Mouse (Mus musculus): ENCODE measurements around the gene Abca6. TPM values are rescaled to one million over a fixed set of nuclear protein-coding genes. Genes with fewer than 3 reads are reported as not detected.

The Abca6 gene
- polyA plus RNA-seq, 1 experiment from 2014 or later, result 6.3 TPM

GRCm38 (mm10) chr11:110267232-110267631 is 15.7 kb upstream of the Abca6 start:
- no peak for ATAC-seq (ENCODE audit: insufficient read depth)

DNA sequence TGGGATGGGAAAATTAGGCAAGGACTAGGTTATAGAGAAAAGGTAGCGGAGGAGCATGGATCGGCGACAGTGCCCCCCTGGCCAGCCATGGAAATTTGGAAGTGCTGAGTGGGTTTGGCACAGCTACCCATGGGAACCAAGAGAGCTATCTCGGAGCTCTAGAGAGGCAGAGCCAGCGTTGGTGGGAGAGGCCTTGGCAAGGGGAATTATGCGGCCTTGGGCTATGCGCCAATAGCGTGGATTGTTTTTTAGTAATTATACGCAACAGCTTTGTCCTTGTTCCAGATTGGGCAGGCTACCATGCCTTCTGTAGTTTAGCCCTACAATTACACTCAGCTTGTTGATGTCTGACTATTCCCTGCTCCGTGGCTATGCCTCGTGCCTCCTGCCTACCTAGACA is 15.2 kb upstream of the Abca6 start:
- Histone ChIP-seq H3K36me3 (replicated peaks) (no peaks in the 10 kb centered on the region), H3K4me2 (no peak overlapping the region), H3K27me3 (no peaks in the 10 kb centered on the region), H3K4me1 (replicated peaks) (peaks cover 3% of the 10 kb centered on the region; the same call in 1 of the 2 replicates), H3K9me3 (replicated peaks) (no peaks in the 10 kb centered on the region), H3K27ac (replicated peaks) (no peak overlapping the region), H3K4me3 (replicated peaks) (no peak overlapping the region), H3K9ac (no peak overlapping the region)
- 80% methylated on average over 11 of the region's 11 CpGs for WGBS (ENCODE audit: insufficient replicate concordance)
- ATAC-seq (ENCODE audit: insufficient read depth), result no peak

More at GRCm38 (mm10) chr11:110267232-110267631, 15.7 kb upstream of the Abca6 start:
- Histone ChIP-seq H3K27ac (replicated peaks) (no peak overlapping the region), H3K9me3 (replicated peaks) (no peaks in the 10 kb centered on the region), H3K4me1 (replicated peaks) (peaks cover 3% of the 10 kb centered on the region; the same call in 1 of the 2 replicates), H3K4me3 (replicated peaks) (no peak overlapping the region), H3K4me2 (no peak overlapping the region), H3K9ac (no peak overlapping the region), H3K27me3 (no peaks in the 10 kb centered on the region), H3K36me3 (replicated peaks) (no peaks in the 10 kb centered on the region)
- WGBS (ENCODE audit: insufficient replicate concordance), result 46% methylated on average over 6 of the region's 6 CpGs

GRCm38 (mm10) chr11:110261867-110262266 is 10.3 kb upstream of the Abca6 start:
- Histone ChIP-seq H3K27me3 (no peaks in the 10 kb centered on the region), H3K4me2 (no peak overlapping the region), H3K27ac (replicated peaks) (no peak overlapping the region), H3K9me3 (replicated peaks) (no peaks in the 10 kb centered on the region), H3K36me3 (replicated peaks) (no peaks in the 10 kb centered on the region), H3K4me3 (replicated peaks) (no peak overlapping the region), H3K4me1 (replicated peaks) (no peaks in the 10 kb centered on the region), H3K9ac (no peak overlapping the region)
- WGBS (ENCODE audit: insufficient replicate concordance), result 59% methylated on average over 3 of the region's 3 CpGs
- ATAC-seq (ENCODE audit: insufficient read depth), result no peak

- no peaks in the 10 kb centered on the region for H3K4me1 ChIP-seq (replicated peaks)
- H3K27ac ChIP-seq (replicated peaks), result no peak overlapping the region
- H3K36me3 ChIP-seq (replicated peaks), result no peaks in the 10 kb centered on the region
- H3K4me2 ChIP-seq, result no peak overlapping the region
- no peak for ATAC-seq (ENCODE audit: insufficient read depth)
- WGBS (ENCODE audit: insufficient replicate concordance), result 35% methylated on average over 4 of the region's 4 CpGs
- no peaks in the 10 kb centered on the region for H3K9me3 ChIP-seq (replicated peaks)
- no peak overlapping the region for H3K4me3 ChIP-seq (replicated peaks)
- no peak overlapping the region for H3K9ac ChIP-seq
- H3K27me3 ChIP-seq, result no peaks in the 10 kb centered on the region
Measured at GRCm38 (mm10) chr11:110257911-110258310, 6.3 kb upstream of the Abca6 start.

DNA sequence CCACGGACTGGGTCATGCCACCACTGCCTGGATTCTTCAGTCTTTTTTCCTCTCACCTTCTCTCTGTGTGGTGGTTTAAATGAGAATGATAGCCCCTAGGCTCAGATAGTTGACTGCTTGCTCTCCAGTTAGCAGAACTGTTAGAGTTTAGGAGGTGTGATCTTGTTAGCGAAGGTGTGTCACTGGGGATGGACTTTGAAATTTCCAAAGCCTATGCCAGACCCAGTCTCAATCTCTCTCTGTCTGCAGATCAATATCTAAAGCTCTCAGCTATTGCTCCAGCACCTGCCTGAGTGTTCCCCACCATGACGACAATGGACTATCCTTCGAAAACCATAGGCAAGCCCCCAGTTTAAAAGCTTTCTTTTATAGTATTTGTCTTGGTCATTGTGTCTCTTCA is 5.5 kb upstream of the Abca6 start:
- H3K4me2 ChIP-seq, result no peak overlapping the region
- no peak overlapping the region for H3K27ac ChIP-seq (replicated peaks)
- H3K27me3 ChIP-seq, result no peaks in the 10 kb centered on the region
- no peak for ATAC-seq (ENCODE audit: insufficient read depth)
- H3K9ac ChIP-seq, result no peak overlapping the region
- no peaks in the 10 kb centered on the region for H3K9me3 ChIP-seq (replicated peaks)
- 67% methylated on average over 4 of the region's 4 CpGs for WGBS (ENCODE audit: insufficient replicate concordance)
- H3K36me3 ChIP-seq (replicated peaks), result no peaks in the 10 kb centered on the region
- no peak overlapping the region for H3K4me3 ChIP-seq (replicated peaks)
- no peaks in the 10 kb centered on the region for H3K4me1 ChIP-seq (replicated peaks)

- no peak overlapping the region for H3K4me2 ChIP-seq
- no peak overlapping the region for H3K27ac ChIP-seq (replicated peaks)
- H3K27me3 ChIP-seq, result no peaks in the 10 kb centered on the region
- WGBS (ENCODE audit: insufficient replicate concordance), result 53% methylated on average over 3 of the region's 3 CpGs
- H3K4me1 ChIP-seq (replicated peaks), result no peaks in the 10 kb centered on the region
- H3K4me3 ChIP-seq (replicated peaks), result no peak overlapping the region
- peak; percentile 60 for ATAC-seq (ENCODE audit: insufficient read depth)
- H3K36me3 ChIP-seq (replicated peaks), result no peaks in the 10 kb centered on the region
- H3K9ac ChIP-seq, result no peak overlapping the region
- no peaks in the 10 kb centered on the region for H3K9me3 ChIP-seq (replicated peaks)
Measured at GRCm38 (mm10) chr11:110252256-110252655, 680 bp upstream of the Abca6 start.

DNA sequence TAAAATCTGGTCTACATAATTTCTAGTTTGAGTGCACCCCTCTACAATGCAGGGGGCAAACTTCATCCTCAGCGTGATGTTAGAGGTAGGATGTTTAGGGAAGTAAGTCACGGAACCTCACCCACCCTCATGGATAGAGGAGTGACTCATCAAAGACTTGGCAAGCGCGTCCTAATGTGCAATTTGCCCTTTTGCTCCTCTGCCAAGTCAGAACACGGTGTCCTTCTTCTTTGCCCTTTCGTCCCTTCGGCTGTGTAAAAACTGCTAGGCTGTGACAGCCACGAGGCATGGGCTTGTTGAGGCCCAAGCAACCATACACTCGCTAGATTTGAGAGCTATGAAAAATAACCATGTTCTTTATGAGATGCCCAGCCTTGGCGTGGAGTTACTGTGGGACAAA is 6.8 kb downstream of the Abca6 start:
- H3K27ac ChIP-seq (replicated peaks), result no peak overlapping the region
- H3K9me3 ChIP-seq (replicated peaks), result no peaks in the 10 kb centered on the region
- 68% methylated on average over 10 of the region's 10 CpGs for WGBS (ENCODE audit: insufficient replicate concordance)
- H3K9ac ChIP-seq, result no peak overlapping the region
- no peak for ATAC-seq (ENCODE audit: insufficient read depth)
- 0 out of 2 replicates have a peak, but pooled peaks cover 3% of the 10 kb centered on the region for H3K36me3 ChIP-seq (replicated peaks)
- no peak overlapping the region for H3K4me3 ChIP-seq (replicated peaks)
- H3K4me1 ChIP-seq (replicated peaks), result no peaks in the 10 kb centered on the region
- no peaks in the 10 kb centered on the region for H3K27me3 ChIP-seq
- H3K4me2 ChIP-seq, result no peak overlapping the region

DNA sequence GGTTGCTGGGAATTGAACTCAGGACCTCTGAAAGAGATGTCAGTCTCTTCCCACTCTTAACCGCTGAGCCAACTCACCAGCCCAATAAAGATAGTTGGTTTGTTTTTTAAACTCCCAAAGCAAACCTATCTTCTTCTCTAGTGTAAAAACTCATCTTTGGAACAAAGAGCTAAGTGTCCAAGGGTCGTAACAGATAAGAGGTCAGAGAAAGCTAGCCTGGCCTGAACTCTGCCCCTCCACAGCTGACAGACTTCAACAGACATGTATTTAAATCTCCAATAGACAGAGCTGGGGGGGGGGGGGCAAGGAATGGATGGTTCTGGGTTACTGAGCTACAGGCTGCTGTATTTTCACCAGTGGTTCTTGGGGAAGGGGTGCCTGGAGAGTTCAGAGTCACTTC is 14.1 kb downstream of the Abca6 start:
- no peak overlapping the region for H3K4me2 ChIP-seq
- no peaks in the 10 kb centered on the region for H3K27me3 ChIP-seq
- no peak overlapping the region for H3K4me3 ChIP-seq (replicated peaks)
- no peaks in the 10 kb centered on the region for H3K4me1 ChIP-seq (replicated peaks)
- H3K9me3 ChIP-seq (replicated peaks), result no peaks in the 10 kb centered on the region
- peaks cover 3% of the 10 kb centered on the region; the same call in 1 of the 2 replicates for H3K36me3 ChIP-seq (replicated peaks)
- H3K9ac ChIP-seq, result no peak overlapping the region
- 62% methylated on average over 2 of the region's 2 CpGs for WGBS (ENCODE audit: insufficient replicate concordance)
- ATAC-seq (ENCODE audit: insufficient read depth), result no peak; the same call in 1 of the 2 replicates
- no peak overlapping the region for H3K27ac ChIP-seq (replicated peaks)

DNA sequence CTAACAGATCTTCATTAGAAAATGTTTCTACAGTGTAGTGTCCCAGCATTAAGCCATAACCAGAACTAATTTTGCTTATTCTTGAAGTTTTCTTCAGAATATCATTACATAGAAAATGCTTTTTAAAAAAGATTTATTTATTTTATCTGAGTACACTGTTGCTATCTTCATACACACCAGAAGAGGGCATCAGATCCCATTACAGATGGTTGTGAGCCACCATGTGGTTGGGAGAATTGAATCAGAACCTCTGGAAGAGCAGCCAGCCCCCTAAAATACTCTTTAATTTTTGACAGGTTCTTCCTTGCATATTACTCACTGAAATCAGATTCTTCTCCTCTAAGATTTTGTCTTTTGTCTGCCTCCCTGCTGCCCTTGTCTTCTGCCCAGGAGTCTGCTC is 18.6 kb downstream of the Abca6 start:
- Histone ChIP-seq H3K4me3 (replicated peaks) (no peak overlapping the region), H3K9me3 (replicated peaks) (no peaks in the 10 kb centered on the region), H3K4me1 (replicated peaks) (no peaks in the 10 kb centered on the region), H3K4me2 (no peak overlapping the region), H3K27me3 (no peaks in the 10 kb centered on the region), H3K9ac (no peak overlapping the region), H3K27ac (replicated peaks) (no peak overlapping the region), H3K36me3 (replicated peaks) (no peaks in the 10 kb centered on the region)
- no peak for ATAC-seq (ENCODE audit: insufficient read depth)

DNA sequence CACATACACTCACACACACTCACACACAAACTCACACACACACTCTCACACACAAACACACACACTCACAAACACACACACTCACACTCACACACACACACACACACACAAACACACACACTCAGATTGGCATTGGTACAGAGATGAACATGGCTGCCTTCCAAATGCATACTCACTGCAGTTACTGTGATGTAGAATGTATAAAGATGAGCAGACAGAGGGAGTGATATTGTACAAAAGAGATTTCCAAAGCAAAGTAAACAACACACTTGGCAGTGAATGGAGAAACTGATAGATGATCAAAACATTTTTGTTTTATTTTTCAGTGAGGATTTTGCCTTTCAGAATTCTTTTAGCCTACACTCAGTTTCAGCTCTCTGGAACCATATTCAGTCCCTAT is 34.5 kb downstream of the Abca6 start:
- Histone ChIP-seq H3K9me3 (replicated peaks) (no peaks in the 10 kb centered on the region), H3K36me3 (replicated peaks) (no peaks in the 10 kb centered on the region), H3K4me1 (replicated peaks) (no peaks in the 10 kb centered on the region), H3K4me3 (replicated peaks) (no peak overlapping the region), H3K9ac (no peak overlapping the region), H3K27ac (replicated peaks) (no peak overlapping the region), H3K4me2 (no peak overlapping the region), H3K27me3 (no peaks in the 10 kb centered on the region)
- no peak for ATAC-seq (ENCODE audit: insufficient read depth)

DNA sequence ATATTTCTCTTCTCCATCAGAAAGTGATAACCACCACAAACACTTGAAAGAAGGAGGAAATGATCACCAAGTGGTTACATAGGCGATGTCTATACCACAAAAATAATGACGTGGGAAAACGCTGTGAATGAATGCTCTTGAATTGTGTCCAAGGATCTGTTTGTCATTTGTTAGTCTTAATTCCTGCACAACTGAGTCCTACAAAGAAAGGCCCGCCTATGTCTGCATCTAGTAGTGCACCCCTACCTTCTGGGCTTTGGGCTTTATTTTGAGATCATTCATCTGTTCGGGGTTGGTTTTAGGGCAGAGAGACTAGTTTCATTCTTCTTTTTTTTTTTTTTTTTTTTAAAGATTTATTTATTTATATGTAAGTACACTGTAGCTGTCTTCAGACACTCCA is 47.6 kb downstream of the Abca6 start:
- Histone ChIP-seq H3K4me2 (no peak overlapping the region), H3K27ac (replicated peaks) (no peak overlapping the region), H3K36me3 (replicated peaks) (no peaks in the 10 kb centered on the region), H3K27me3 (no peaks in the 10 kb centered on the region), H3K9ac (no peak overlapping the region), H3K4me1 (replicated peaks) (no peaks in the 10 kb centered on the region), H3K4me3 (replicated peaks) (no peak overlapping the region), H3K9me3 (replicated peaks) (no peaks in the 10 kb centered on the region)
- no peak for ATAC-seq (ENCODE audit: insufficient read depth)
- 59% methylated on average over 5 of the region's 5 CpGs for WGBS (ENCODE audit: insufficient replicate concordance)

- Histone ChIP-seq H3K4me1 (replicated peaks) (no peaks in the 10 kb centered on the region), H3K36me3 (replicated peaks) (no peaks in the 10 kb centered on the region), H3K4me2 (no peak overlapping the region), H3K27me3 (no peaks in the 10 kb centered on the region), H3K27ac (replicated peaks) (no peak overlapping the region), H3K4me3 (replicated peaks) (no peak overlapping the region), H3K9me3 (replicated peaks) (no peaks in the 10 kb centered on the region), H3K9ac (no peak overlapping the region)
- WGBS (ENCODE audit: insufficient replicate concordance), result 56% methylated on average over 3 of the region's 3 CpGs
- ATAC-seq (ENCODE audit: insufficient read depth), result no peak; the same call in 1 of the 2 replicates
Measured at GRCm38 (mm10) chr11:110198882-110199281, 52.7 kb downstream of the Abca6 start.

Data from liver, embryonic 15.5 days (tissue).